Mouse (Mus musculus) v-Abl transformed pro-B cells (cell line): ENCODE measurements around the gene Nufip2.

Experiments
- in situ Hi-C, 2 experiments: fragments of 400-800 bp; cut with MboI; formaldehyde crosslinking; loops; one replicate each; pipeline ENCODE4 v1.15.1; 2025; ENCODE audit not compliant: unreplicated experiment in 2 of 2

Nufip2 gene

GRCm38 (mm10) chr11:77766351-77767001, 80.5 kb downstream of the Nufip2 start:
- in situ Hi-C loops = no loop called here

DNA sequence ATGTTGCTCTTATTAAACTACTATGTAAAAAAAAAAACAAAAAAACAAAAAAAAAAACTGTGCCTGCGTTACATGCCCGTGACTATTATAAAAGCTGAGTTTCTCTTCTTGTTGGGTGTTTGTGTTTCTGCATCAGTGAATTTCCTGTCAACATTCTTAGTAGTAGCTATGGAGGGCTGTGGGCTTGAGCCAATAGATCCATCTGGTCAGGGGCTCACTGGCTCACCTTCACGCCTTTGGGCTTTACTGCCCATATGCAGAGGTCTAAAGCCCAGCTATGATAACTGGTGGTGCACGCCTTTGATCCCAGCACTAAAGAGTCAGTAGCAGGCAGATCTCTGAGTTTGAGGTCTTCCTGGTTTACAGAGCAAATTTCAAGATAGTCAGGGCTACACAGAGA, 83.5 kb downstream of the Nufip2 start:
- in situ Hi-C loops = no loop called here

DNA sequence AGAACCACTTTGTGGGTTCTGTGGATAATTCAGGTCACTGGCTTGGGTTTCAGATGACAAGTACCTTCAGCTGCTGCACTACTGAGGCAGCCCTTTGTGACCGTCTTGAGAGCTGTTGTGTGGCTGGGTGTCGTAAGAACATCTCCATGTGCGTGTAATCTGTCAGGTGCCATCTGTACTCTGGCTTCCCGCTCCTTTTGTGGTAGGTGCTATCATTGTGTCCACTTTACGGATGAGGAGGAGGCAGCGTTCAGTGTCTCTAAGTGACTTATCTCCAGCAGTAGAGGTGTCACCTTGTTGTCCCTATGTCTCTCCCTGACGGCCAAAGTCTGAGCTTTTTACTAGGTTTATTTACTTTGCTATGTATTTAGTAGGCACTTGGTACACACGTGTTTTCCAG, 84.4 kb downstream of the Nufip2 start:
- in situ Hi-C loops = no loop called here

DNA sequence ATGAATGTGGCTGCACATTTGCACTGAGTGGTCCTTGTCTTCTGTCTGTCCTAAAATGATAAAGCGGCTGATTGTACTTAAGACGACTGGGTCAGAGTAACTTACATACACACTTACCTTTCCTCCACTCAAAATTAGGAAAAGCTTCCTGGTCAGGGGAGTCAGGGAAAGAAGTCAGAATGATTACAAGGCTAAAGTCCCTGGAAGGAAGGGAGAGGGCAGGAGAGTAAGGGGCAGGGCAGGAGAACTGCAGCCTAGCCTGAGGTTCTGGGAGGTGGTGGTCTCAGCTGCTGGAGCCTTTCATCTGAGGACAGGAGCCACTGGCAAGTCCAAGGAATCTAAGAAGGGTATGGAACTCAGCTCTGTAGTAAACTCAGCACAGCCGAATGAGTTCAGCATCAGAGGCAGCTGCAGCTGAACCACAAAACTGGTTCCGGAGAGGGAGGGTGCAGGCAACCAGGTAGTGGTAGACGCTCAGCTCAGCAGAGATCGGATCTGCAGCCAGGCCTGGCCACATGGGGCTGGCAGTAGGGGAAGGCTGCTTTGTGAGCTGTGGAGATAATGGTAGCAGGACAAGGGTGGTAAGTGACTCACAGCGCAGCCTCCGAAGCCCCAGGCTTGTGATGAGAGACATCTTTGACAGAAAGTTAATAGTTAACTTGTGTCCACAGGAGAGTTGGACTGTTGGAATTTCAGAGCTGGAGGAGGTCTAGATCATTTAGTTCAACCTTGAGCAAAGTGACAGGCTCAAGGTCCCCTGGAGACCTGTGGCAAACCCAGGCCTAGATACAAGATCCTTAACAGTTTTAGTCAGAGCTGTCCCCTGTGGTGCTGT, 86.1 kb downstream of the Nufip2 start:
- in situ Hi-C loops = no loop called here

DNA sequence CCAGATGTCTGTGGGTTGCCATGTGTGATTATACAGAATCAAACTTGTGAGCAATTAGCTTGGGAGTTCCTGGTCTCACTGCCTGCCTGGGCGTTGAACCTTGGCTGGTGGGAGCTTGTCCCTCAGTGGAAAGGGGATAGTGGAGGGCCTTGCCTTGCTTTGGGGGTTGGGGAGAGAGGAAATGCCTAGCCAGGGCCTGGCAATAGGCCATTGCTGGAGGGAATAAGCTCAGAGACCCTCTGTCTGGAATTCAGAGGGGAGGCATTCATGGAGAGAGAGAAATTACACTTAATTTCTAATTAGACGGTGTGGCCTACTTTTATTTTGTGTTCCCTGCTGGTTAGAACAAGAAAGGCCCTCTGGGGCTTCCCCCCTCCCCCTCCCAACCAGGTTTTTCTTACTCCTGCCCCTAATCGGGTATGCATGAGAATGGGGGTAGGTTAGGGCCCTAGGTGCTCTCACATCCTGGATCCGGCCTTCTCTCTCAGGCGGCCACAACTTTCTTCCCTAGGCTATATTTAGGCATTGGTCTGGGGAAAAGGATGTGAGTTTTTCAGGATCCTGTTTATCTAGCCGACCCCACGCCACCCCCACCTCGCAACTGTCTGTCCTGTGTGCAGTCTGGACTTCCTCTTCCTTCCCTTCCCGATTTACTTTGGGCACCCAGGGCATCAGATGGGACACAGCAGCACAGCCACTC, 89.9 kb downstream of the Nufip2 start:
- in situ Hi-C loops = loop anchor here in 1 of 2 experiments (25.0 kb wide), 1 partner anchor 664 kb away; no protein-coding TSS in a partner anchor

DNA sequence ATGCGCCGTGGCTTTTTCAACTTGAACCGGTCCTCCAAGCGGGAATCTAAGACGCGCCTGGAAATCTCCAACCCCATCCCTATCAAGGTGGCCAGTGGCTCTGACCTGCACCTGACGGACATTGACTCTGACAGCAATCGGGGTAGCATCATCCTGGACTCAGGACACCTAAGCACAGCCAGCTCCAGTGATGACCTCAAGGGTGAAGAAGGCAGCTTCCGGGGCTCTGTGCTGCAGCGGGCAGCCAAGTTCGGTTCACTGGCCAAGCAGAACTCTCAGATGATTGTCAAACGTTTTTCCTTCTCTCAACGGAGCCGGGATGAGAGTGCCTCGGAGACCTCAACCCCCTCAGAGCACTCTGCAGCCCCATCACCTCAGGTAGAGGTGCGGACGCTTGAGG, 91.5 kb downstream of the Nufip2 start:
- in situ Hi-C loops = loop anchor here in 1 of 2 experiments (25.0 kb wide), 1 partner anchor 665 kb away; no protein-coding TSS in a partner anchor

DNA sequence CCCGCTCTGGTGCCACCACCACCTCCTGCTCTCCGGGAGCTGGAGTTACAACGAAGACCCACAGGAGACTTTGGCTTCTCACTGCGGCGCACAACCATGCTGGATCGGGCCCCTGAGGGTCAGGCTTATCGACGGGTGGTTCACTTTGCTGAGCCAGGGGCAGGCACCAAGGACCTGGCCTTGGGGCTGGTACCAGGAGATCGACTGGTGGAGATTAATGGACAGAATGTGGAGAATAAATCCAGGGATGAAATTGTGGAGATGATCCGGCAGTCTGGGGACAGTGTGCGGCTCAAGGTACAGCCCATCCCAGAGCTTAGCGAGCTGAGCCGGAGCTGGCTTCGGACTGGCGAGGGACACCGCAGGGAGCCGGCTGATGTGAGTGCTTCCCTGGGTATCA, 92.0 kb downstream of the Nufip2 start:
- in situ Hi-C loops = loop anchor here in 1 of 2 experiments (25.0 kb wide), 1 partner anchor 666 kb away; no protein-coding TSS in a partner anchor

DNA sequence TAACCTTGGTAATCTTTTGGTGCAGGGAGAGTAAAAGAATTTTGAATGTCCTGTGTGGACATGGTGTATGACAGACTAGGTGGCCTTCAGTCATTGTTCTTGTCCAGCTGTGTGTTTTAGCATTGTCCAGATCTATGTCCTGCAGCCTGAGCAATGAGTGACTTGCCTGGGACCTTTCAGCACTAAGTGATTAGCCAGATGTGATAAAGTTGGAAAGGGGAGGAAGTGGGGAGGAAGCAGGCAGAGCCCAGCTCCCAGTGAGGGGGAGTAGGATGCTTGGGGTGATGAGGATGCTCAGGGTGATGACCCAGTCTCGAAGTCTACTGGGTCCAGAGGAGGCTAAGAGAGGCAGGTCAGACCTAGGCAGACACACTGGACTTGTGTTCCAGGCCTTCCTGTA, 93.3 kb downstream of the Nufip2 start:
- in situ Hi-C loops = loop anchor here in 1 of 2 experiments (25.0 kb wide), 1 partner anchor 667 kb away; no protein-coding TSS in a partner anchor

DNA sequence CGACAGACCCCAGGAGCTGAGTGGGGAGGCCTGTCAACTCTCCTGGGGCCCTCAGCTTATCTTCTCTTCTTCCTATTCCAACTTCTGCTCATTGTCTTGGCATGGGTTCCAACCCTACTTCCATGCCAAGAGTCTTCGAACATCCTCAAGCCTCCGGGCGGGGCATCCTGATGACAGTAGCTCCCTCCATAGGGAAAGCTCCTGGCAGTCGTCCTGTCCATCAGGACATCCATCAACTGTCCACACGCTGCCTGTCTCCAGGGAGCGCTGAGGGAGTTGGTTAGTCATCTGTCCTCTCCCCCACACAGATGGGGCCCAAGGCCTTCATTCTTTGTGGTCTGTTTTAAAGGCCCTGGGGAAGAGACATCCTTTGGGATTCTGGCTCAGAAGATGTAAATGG, 95.1 kb downstream of the Nufip2 start:
- in situ Hi-C loops = loop anchor here (10.0 to 25.0 kb wide), 2 partner anchors 276 to 669 kb away; no protein-coding TSS in a partner anchor

- in situ Hi-C loops = loop anchor here (10.0 to 25.0 kb wide), 2 partner anchors 277 to 670 kb away; no protein-coding TSS in a partner anchor
These were observed 96.3 kb downstream of the Nufip2 start for GRCm38 (mm10) chr11:77782104-77782815.

- in situ Hi-C loops = loop anchor here (10.0 to 25.0 kb wide), 2 partner anchors 278 to 671 kb away; no protein-coding TSS in a partner anchor
These were observed 97.3 kb downstream of the Nufip2 start for GRCm38 (mm10) chr11:77783211-77783746.

GRCm38 (mm10) chr11:77783747-77784646, 98.0 kb downstream of the Nufip2 start:
- in situ Hi-C loops = loop anchor here (10.0 to 25.0 kb wide), 2 partner anchors 279 to 672 kb away; no protein-coding TSS in a partner anchor

- in situ Hi-C loops = loop anchor here (10.0 to 25.0 kb wide), 2 partner anchors 280 to 673 kb away; no protein-coding TSS in a partner anchor
These were observed 98.9 kb downstream of the Nufip2 start for GRCm38 (mm10) chr11:77784894-77785293.

GRCm38 (mm10) chr11:77785396-77785767, 99.4 kb downstream of the Nufip2 start:
- in situ Hi-C loops = loop anchor here (10.0 to 25.0 kb wide), 2 partner anchors 281 to 673 kb away; no protein-coding TSS in a partner anchor

DNA sequence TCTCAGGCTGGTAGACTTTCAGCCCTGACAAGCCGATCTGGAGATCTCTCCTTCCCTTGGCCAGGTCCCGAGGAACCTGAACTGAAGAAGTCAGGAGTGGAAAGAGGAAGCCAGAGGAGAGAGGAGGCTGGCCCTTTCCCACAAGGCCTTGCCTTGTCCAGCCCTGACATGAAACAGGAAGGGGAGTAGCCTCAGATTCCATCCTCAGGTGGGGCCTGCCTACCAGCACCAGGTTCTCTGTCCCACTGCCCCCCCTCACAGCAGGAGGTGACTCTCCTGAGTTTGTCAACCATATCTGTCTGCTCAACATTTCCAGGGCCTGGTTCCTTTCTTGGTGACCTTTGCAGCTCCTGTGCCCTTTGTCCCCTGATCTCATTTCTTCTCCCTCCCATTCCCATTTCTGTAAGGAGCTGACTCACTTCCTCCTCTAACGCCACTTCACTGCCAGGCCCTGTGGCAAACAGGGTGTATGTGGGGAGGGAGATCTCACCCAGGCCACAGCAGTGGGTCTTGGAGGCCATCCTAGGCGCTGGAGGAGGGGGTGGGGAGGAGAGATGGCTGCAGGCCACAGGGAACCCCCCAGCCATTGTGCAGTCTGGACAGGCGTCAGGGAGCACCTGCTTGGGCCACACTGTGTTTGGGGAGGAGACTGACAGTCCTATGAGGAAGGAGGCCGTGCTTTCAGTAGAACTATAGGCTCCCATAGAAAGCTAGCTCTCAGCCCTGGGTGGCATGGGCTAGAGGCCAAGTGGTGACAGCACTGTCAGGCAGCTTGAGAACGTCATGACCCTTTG, 100.0 kb downstream of the Nufip2 start:
- in situ Hi-C loops = loop anchor here (10.0 to 25.0 kb wide), 2 partner anchors 281 to 674 kb away; no protein-coding TSS in a partner anchor

- in situ Hi-C loops = loop anchor here (10.0 to 25.0 kb wide), 2 partner anchors 283 to 675 kb away; no protein-coding TSS in a partner anchor
These were observed 101.8 kb downstream of the Nufip2 start, which contains the start of gene Gm10277 for GRCm38 (mm10) chr11:77787707-77788106. Gene Gm10277, minus strand, starts transcription at chr11:77787747.

DNA sequence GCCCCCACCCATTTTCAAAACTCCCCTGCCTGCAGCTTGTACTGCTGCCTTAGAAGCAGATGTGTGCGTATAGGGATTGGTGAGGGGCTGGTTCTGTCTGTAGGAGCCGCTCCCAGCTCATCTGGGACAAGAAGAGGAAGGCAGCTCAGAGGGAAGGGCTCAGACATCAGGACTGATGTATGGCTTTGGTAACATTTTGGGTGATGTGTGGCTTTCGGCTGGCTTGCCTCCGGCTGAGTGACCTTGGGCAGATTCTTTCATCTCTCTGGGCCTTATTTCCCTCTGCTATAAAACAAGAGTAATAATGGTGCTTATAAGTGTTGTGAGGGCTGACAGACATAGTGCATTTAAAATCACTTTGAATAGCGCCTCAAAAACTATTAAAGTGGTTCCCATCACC, 103.6 kb downstream of the Nufip2 start:
- in situ Hi-C loops = loop anchor here (10.0 to 25.0 kb wide), 2 partner anchors 285 to 677 kb away; no protein-coding TSS in a partner anchor
